Mouse (Mus musculus): ENCODE results near the gene Psmd4.

DNA sequence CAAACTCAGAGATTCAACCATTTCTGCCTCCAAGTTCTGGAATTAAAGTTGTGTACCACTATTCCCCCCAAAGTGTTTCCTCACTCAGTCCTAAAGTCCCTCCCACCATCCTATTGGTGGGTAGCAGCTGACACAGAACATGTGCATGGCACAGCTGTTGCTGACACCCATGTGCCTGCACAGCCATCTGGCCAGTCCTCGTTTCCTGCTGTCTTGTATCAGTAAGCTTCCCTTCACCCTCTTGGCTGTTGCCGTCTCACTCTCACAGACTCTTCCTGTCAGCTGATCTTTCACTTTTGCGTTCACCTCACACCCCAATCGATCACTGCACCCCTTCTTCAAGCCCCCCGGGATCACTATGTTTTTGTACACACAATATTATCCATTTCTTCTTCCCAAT, 14.7 kb downstream of the Psmd4 start:
- TF ChIP-seq POLR2A (IDR thresholded peaks at IDR 0.05; ENCODE audit: insufficient read depth, low read length) (no peak), CTCF (IDR thresholded peaks at IDR 0.05; ENCODE audit: low read depth, low read length) (no peak)
